Mouse (Mus musculus): Measurements from ENCODE around the gene Lrwd1. TPM values are rescaled to one million over a fixed set of nuclear protein-coding genes. Genes with fewer than 3 reads are reported as not detected.

Lrwd1 gene
- total RNA-seq, 2 experiments from 2014 or later, result 6.5 to 7.0 TPM

DNA sequence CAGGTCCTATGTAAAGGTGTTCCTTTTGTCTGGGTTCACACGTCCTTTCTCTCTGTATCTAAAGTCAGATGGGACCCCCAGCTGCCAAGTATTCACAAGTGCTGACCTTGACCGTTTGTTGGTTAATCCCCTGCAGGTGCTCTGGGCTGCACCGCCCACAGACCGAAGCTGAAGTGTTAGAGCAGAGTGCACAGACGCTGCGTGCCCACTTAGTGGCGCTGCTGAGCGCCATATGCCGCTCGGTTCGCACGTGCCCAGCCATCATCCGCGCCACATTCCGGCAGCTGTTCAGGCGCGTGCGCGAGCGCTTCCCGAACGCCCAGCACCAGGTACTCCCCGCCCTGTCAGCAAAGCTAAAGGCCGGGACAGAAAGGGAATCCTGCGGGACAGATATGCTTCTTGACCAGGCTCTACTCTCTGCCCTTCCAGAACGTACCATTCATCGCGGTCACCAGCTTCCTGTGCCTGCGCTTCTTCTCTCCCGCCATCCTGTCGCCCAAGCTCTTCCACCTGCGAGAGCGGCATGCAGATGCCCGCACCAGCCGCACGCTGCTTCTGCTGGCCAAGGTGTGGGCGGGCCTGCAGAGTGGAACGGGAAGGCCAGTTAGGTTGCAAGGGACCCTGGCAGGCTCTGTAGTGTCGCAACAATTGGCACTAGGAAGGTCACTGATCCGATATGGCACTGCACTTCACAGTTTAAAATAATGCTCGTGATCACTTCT is 33.6 kb downstream of the Lrwd1 start:
- DNase-seq, result peak; percentile 74 to 77

DNA sequence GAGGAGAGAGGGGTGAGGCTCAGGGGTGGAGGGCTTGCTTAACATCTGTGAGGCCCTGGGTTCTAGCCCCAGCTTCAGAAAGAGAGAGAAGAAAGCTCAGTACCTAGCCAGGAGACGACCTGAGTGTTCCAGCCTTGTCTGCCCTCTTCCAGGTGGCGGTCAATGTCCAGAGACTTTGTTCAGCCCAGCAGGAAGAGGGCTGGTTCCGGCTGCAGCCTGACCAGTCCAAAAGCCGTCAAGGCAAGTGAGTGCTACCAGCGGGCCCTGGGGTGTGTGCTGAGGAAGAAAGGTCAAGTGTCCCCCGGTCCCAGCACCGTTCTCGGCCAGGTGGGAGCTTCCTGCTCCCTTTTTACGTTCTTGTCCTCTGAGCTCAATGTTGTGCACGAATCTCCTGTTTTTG is 37.3 kb downstream of the Lrwd1 start:
- intact Hi-C loops (cut with DNase I), result no loop called here
- DNase-seq, result no peak

More for the DNA sequence above, 33.6 kb downstream of the Lrwd1 start:
- intact Hi-C loops (cut with DNase I), result loop anchor here (2.0 kb wide), 1 partner anchor 85 kb away; no protein-coding TSS in a partner anchor

DNA sequence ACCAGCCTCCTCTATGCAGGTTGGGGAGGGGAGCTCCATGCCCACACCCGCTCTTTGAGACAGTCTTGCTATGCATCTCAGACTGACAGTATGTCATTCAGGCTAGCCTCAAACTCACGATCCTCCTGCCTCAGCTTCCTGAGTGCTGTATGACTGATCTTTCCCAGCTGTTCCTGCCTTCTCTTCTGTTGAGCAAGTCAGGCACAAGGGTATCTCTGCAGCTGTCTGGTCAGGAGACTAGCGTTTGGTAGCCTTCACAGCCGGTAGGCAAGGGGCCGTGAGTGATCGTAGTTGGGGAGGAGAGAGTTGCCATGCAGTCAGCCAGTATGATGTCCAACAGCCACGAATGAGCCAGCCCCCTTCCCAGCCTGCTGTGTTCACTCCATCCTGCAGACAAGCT is 40.8 kb downstream of the Lrwd1 start:
- intact Hi-C loops (cut with DNase I), result no loop called here
- no peak for DNase-seq

DNA sequence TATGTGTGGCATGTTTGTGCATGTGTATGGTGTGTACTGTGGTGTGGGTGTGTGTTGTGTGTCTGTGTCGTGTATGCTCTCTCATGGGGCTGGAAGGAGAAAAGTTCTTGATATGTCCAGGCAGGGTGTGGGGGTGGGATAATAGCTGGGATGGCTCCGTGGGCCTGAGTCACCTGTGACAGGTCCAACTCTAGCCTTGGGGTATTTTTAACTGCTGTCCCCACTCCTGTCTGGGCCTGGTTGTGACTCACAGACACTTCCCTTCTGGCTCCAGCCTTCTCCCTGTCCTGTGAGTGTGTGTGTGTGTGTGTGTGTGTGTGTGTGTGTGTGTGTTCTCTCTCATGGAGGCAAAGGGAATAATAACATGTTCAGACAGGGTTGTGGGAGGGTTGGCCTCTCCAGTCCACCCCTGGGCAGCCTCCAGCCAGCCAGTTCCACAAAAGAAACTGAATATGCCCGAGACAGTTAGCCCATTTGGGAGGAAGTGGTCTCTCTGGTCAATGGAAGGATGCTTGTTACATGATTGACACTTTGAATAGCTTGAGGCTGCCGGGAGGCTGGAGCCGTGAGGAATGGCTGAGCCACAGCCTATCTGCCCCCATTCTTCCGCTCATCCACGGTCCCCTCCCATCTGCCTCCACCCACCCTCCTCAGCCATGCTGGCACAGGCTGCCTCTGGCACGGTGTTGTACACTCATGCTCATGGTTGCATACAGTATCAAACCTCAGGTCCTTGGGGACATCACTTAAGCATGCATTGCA is 41.4 kb downstream of the Lrwd1 start:
- no peak for DNase-seq
- intact Hi-C loops (cut with DNase I), result no loop called here

DNA sequence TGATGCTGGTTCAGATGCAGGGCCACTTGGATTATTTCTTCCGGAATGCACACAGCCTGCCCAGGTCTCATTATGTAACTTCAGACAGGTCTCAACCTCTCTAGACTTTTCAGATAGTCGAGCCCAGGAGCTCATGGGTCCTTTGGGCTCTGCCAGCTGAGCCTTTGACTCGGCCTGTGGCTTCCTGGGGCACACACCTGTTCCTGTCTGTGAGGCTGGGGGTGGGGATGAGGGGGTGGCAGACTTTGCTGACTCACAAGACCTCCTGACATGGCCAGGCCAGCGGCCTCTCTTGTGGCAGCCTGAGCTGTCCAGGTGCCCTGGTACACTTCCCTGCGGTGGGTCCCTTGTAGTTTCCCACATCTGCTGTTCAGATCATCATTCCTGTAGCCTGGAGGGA is 43.9 kb downstream of the Lrwd1 start:
- intact Hi-C loops (cut with DNase I), result no loop called here
- DNase-seq, result no peak

DNA sequence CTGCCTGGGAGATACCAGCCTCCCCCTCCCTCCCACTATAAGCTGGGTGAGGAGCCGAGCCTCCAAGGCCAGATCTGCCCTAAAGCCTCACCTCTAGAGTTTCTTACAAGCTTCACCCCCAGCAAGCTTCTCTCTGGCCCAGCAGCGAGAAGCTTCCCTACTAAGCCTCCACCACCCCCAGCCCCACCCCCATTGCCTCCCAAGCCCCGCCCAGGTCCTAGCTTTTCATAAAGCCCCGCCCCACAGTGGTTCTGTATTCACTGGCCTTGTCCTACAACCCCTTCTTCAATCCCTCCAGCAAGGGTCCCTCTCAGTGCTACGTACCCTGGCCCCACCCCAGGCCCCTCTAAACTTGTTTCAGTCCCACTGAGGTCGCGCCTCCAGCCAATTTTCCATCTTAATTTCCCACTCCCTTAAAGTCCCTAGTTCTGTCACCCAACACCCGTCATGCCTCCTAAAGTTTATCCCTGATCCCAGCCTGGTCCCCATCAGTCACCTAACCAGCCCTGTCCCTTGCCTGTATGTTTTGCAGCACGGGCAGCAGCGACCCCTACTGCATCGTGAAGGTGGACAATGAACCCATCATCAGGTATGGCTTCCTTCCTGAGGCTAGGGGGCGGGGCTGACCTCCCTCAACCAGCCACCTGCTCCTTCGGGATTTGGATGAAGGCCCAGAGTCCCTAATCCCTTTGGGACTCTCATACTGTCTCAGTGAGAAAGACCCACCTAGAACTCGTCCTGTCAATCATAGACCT is 46.9 kb downstream of the Lrwd1 start:
- intact Hi-C loops (cut with DNase I), result loop anchor here (2.0 kb wide), 1 partner anchor 44 kb away; no protein-coding TSS in a partner anchor

DNA sequence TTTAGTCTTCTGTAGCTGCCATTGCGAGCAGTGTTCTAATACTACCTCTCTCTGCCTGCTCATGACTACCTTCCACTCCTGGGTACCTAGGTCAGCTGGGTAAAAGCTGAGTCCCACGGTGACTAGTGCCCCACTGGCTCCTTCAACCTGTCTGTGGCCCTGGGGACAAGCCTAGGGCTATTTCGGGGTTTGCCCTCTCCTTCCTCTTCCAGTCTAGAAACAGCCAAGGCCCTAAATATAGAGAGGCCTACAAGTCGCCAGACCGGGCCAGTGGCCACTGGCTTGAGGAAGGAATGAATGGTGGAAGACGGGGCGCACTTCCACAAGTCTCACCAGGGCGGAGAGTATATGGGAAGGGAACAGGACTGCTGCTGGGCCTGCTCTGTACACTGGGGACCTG is 49.6 kb downstream of the Lrwd1 start:
- intact Hi-C loops (cut with DNase I), result no loop called here

More for the DNA sequence above, 46.9 kb downstream of the Lrwd1 start:
- no peak for DNase-seq

DNA sequence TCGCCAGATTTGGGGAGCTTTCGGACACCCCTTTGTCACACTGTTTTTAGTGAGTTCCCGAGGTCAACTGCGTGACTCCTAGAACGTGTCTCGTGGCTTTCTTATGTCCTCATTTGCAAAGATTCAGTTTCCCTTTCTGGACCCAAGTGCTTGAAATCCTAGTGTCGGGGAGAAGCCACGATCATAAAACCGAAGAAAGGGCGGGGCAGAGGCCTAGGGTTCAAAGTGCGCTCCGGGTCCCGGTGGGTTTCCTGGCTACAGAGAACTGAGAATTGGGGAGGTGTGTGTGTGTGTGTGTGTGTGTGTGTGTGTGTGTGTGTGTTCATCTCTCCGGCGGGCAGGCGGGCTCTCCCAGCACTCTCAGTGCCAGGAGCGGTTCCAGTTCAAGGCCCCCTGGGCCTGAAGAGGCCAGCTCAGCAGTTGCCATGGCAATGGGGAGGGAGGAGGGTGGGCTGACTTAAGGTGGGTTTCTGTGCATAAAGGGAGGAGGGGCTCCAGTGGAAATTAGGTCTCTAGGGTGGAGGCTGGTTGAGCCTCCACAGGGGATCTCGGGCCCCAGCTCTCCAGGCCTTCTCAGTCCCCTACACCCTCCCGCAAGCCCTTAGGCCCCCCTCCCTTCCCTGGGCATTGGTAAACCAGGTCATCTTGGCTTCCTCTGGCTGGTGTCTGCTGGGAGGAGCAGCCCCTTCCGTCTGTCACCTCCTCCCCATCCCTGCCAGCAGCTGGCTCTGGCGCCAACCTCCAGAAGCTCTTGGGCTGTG is 50.8 kb downstream of the Lrwd1 start:
- intact Hi-C loops (cut with DNase I), result no loop called here
- DNase-seq, result no peak

More for the DNA sequence above, 49.6 kb downstream of the Lrwd1 start:
- DNase-seq, result no peak

DNA sequence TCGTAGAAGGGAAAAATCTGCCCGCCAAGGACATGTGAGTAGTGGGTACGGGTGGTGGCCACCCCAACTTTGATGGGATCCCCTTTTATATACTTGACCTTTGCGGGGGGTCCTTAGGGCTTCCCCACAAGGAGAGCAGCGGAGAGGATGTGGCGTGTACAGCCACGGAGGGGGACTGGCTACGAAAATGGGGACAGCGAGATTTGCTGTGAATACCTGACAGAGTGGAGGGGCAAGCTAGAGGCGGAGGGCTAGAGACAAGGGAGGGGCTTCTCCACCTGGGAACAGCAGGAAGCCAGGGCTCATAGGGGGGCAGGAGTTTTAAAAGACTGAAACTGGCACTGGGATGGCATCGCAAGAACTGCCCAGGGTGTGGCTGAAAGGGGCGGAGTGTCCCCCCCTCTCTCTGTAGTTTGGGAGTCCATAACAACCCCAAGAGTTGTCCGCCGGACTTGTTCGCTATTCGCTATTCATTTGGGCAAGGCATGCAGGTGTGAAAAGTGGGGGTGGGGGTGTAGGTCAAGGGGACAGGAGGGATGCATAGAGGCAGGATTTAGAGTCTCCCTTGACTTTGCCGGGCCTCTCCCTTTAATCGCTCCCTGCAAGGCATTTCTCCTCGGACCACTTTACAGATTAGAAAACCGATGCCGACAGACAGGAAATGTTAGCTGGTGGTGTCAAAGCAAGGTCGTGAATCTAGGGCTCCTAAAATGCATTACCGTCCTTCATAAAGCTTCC is 51.6 kb downstream of the Lrwd1 start:
- DNase-seq, result no peak

DNA sequence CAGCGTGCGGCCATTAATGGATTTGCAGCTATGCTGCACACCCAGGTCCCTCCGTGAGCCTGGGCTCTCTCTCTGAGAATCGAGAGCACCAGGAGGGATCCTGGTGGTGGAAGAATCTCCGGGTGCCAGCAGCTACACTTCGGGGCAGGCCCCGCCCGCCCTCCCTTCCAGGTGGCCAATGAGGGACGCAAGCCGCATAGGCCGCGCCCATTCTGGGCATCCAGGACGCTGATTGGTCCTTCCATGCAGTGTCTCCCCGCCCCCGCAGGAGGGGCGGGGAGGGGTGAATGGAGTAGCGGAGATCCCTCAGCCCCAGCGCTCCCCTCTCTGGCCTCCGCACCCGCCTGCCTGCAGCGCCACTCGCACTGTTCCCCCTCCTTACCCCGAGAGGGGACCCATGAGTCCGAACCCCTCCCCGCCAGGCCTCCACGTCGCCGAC is 52.2 kb downstream of the Lrwd1 start, which contains the start of gene Rasa4:
Rasa4 (plus strand) TSS at position 248 of the 439 bp plus-strand sequence.
- intact Hi-C loops (cut with DNase I), result no loop called here
- peak; percentile 93 for DNase-seq

More for the DNA sequence above, 51.6 kb downstream of the Lrwd1 start:
- intact Hi-C loops (cut with DNase I), result no loop called here

DNA sequence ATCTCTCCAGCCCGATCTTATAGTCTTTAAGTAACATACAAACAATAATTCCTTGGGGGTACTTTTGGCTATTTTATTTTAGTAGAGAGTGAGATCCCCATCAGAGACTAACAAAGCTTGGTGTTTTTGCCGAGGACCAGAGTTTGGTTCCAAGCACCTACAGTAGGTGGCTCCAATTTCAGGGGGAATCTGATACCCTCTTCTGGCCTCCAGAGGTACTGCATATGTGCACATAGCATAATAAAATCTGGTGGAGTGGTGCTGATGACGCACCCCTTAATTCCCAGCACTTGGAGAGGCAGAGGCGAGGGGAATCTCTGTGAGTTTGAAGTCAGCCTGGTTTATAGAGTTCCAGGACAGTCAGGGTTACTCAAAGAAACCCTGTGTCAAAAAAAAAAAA is 53.5 kb downstream of the Lrwd1 start:
- intact Hi-C loops (cut with DNase I), result no loop called here
- no peak for DNase-seq

DNA sequence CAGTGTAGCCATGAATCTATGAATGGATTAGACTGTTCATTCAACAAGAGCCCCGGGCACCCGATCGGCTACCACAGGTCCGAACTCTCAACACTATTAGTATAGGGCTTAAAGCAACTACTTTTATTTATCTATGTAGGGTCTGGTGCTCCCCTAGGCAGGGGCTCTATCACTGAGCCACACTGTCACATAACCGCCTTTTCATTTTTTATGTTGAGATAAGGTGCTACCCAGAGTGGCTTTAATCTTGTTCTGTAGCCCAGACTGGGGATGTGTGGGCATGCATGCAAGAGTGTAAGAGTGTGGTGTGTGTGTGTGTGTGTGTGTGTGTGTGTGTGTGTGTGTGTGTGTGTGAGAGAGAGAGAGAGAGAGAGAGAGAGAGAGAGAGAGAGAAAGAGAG is 57.7 kb downstream of the Lrwd1 start:
- DNase-seq, result no peak
- intact Hi-C loops (cut with DNase I), result no loop called here

DNA sequence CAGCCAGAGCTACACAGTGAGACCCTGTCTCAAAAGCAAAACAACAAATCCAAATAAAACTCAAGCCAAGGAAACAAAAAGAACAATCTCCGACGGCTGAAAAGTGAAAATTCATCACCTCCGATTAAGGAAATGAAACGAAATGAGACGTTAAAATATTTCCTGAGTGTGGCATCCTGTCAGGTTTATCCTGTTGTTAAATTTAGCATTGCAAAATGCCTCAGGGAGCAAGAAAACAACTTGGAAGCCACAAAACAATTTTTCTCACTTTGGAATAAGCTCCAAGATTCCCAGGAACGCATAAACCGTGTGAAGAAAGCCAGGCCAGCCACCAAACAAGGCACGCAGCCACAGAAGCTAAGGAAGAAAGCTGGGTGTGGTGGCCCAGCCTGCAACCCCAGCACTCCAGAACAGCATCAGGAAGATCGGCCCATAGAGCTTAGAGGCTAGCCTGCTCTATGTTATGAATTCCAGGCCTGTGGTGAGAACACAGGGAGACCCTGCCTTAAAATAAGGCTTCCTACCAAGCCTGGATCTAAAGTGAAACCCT is 58.8 kb downstream of the Lrwd1 start:
- intact Hi-C loops (cut with DNase I), result no loop called here
- peak; percentile 22 to 23 for DNase-seq

DNA sequence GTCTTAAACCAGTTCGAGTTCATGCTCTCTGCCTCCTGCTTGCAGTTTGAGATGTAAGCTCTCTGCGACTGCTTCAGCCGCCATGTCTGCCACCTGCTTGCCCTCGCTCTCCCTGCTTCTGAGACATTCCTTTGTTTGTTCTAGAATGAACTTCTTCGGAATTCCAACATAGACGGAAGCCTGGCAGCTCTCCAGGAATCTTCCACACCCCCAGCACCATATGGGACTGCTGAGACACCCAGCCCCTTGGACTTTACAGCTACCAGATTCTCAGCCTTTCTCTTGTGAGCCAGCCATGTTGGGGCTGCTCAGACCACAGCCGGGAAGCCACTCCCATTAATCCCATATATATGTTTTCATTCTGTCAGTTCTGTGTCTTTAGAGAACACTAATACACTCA is 59.6 kb downstream of the Lrwd1 start:
- DNase-seq, result peak in 1 of 2 experiments; percentile 30
- intact Hi-C loops (cut with DNase I), result no loop called here

DNA sequence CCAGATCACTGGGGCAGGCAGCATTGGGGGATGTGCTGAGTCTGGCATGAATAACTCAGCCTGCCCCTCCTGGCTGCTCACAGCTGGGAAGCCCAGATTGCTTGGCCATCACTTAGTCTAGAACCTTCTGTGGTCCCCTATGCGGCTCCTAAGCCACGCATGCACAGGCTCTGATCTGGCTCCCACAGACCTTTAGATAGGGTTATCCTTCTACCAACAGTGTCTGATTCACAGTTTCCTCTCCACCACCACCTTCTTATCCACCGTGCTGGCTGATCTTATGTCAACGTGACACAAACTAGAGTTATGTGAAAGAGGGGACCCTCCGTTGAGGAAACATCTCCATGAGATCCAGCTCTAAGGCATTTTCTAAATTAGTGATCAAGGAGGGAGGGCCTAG is 60.8 kb downstream of the Lrwd1 start:
- no peak for DNase-seq
- intact Hi-C loops (cut with DNase I), result no loop called here

DNA sequence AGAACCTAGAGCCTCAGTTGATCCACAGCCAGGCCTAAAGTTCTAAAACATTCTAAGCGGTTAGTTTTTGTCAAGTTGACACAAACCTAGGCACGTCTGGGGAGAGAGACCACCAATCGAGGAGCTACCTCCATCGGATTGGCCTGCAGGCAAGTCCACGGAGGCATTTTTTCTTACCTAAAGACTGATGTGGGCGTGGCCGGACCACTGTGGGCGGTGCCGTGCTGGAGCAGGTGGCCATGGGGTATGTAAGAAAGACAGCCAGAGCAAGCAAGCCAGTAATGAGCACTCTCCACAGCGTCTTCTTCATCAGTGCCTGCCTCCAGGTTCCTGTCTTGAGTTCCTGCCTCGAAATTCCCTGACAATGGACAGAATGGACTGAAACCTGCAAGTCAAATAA is 62.3 kb downstream of the Lrwd1 start:
- no peak for DNase-seq
- intact Hi-C loops (cut with DNase I), result no loop called here

DNA sequence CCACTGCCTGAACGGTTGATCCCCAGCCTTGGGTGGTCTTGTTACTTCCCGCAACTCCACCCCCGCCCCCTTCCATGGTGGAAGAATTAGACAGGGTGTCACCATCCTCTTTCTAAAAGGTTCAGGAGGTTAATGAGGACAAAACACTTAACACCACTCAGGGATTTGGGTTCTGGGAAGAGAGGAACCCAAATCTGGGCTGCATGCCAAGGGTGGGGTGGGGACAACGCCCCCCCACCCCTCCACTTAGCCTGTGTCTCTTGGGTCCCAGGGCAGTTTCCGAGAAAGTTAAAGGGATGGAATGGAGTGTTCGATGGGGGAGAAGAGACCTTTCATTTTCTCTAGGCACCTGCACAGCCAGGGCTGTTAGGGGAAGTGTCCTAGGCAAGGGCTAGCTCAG is 62.8 kb downstream of the Lrwd1 start:
- peak; percentile 29 to 30 for DNase-seq
- intact Hi-C loops (cut with DNase I), result no loop called here
